Mouse (Mus musculus): Measurements from ENCODE around the gene Cux2. TPM values are rescaled to one million over a fixed set of nuclear protein-coding genes. Genes with fewer than 3 reads are reported as not detected.

The Cux2 gene
- total and polyA plus RNA-seq, 3 experiments = 1.4 to 3.5 TPM; not detected in 1

DNA sequence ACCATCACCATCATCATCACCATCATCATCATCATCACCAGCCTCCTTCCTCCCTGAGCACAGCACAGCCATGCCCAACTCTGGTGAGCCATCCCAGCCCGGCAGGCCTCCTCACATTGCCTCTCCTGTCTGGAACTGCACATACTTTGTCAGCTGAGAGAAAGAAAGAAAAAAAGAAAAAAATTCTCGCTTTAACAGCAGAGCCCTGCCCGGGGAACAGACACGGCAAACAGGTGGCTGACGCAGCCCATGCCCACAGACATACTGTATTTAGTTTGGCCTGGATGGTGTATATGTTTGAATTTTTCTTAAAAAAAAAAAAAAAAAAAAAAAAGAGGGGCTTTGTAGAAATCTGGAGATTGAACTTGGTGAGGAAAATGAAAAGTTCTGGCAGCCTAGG is 82.4 kb downstream of the Cux2 start:
- Histone ChIP-seq H3K79me2 (ENCODE audit: control insufficient read depth, insufficient read depth, low read length, poor library complexity) (no peaks in the 10 kb centered on the region), H3K27ac (ENCODE audit: control insufficient read depth, low read depth, low read length) (no peak overlapping the region), H3K27me3 (ENCODE audit: control insufficient read depth in 1 of 2, insufficient read depth in 2 of 2, low read length in 2 of 2) (no peaks in the 10 kb centered on the region), H3K9ac (ENCODE audit: control insufficient read depth, low read depth, low read length, poor library complexity, severe bottlenecking) (no peak overlapping the region), H3K4me3 (ENCODE audit: control insufficient read depth in 1 of 2, insufficient read depth in 1 of 2, low read depth in 2 of 2, low read length in 2 of 2) (no peak overlapping the region), H3K9me3 (replicated peaks; ENCODE audit: insufficient read depth, low read length) (no peaks in the 10 kb centered on the region), H3K36me3 (ENCODE audit: control insufficient read depth in 1 of 2, insufficient read depth in 2 of 2, low read length in 2 of 2) (no peaks in the 10 kb centered on the region), H3K4me1 (ENCODE audit: control insufficient read depth in 1 of 2, insufficient read depth in 2 of 2, low read length in 2 of 2) (no peaks in the 10 kb centered on the region)
- no peak for TF ChIP-seq MAZ (IDR thresholded peaks at IDR 0.05; ENCODE audit: low read depth, low read length)
- TF ChIP-seq GATA1 (IDR thresholded peaks at IDR 0.05; ENCODE audit: low read depth, low read length) = no peak
- no peak for TF ChIP-seq RAD21 (IDR thresholded peaks at IDR 0.05; ENCODE audit: low read depth, low read length)
- TF ChIP-seq NRF1 (IDR thresholded peaks at IDR 0.05; ENCODE audit: insufficient read depth, low read depth, low read length, poor library complexity, severe bottlenecking) = no peak
- no peak for TF ChIP-seq POLR2AphosphoS5 (IDR thresholded peaks at IDR 0.05; ENCODE audit: borderline replicate concordance, low read depth, low read length)
- TF ChIP-seq POLR2A (IDR thresholded peaks at IDR 0.05; ENCODE audit: control insufficient read depth in 1 of 2, insufficient read depth in 1 of 2, low read depth in 1 of 2, low read length in 2 of 2, poor library complexity in 1 of 2) = no peak
- no peak for TF ChIP-seq MYB (IDR thresholded peaks at IDR 0.05; ENCODE audit: low read depth, low read length)
- no peak for TF ChIP-seq TCF12 (IDR thresholded peaks at IDR 0.05; ENCODE audit: low read depth, low read length)
- TF ChIP-seq CTCF (IDR thresholded peaks at IDR 0.05 in 2 of 3, conservative IDR thresholded peaks at IDR 0.05 in 1 of 3; ENCODE audit: control insufficient read depth in 1 of 3, insufficient read depth in 1 of 3, low read depth in 2 of 3, low read length in 3 of 3, poor library complexity in 1 of 3, severe bottlenecking in 1 of 3) = no peak
- TF ChIP-seq E2F4 (IDR thresholded peaks at IDR 0.05; ENCODE audit: borderline replicate concordance, low read depth, low read length) = no peak
- no peak for TF ChIP-seq ETS1 (IDR thresholded peaks at IDR 0.05; ENCODE audit: low read depth, low read length)
- no peak for TF ChIP-seq TAL1 (IDR thresholded peaks at IDR 0.05; ENCODE audit: low read length)
- no peak for TF ChIP-seq MYC (IDR thresholded peaks at IDR 0.05; ENCODE audit: low read depth, low read length)
- no peak for TF ChIP-seq SIN3A (IDR thresholded peaks at IDR 0.05; ENCODE audit: low read length)
- TF ChIP-seq POLR2AphosphoS2 (IDR thresholded peaks at IDR 0.05; ENCODE audit: low read length) = no peak
- no peak for TF ChIP-seq BHLHE40 (IDR thresholded peaks at IDR 0.05; ENCODE audit: borderline replicate concordance, low read depth, low read length)
- TF ChIP-seq MAFK (IDR thresholded peaks at IDR 0.05; ENCODE audit: borderline replicate concordance, low read depth, low read length) = no peak
- no peak for TF ChIP-seq ELF1 (IDR thresholded peaks at IDR 0.05; ENCODE audit: low read depth, low read length)
- no peak for DNase-seq (ENCODE audit: low read depth, low spot score)

DNA sequence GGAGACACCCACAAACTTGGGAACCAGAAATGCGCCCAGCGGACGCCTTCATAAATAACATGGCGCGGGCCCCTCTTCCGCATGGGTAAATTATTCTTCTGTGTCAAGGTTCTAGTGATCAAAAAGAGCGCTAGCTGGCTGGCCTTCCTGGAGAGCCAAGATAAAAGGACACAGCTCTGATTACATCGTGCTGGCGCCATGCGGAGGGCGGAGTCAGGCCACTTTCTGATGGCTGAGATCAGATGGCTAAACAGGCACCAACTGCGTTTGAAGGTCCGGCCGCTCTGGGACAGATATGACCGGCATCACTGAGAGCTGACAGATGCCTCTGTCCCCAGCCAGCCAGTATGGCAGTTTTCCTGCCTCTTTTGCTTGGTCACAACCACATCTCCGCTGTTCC is 83.0 kb downstream of the Cux2 start:
- H3K27ac ChIP-seq (ENCODE audit: control insufficient read depth, low read depth, low read length) = no peak overlapping the region
- H3K79me2 ChIP-seq (ENCODE audit: control insufficient read depth, insufficient read depth, low read length, poor library complexity) = no peaks in the 10 kb centered on the region
- no peak overlapping the region for H3K9ac ChIP-seq (ENCODE audit: control insufficient read depth, low read depth, low read length, poor library complexity, severe bottlenecking)
- H3K4me3 ChIP-seq (ENCODE audit: control insufficient read depth in 1 of 2, insufficient read depth in 1 of 2, low read depth in 2 of 2, low read length in 2 of 2) = no peak overlapping the region
- H3K36me3 ChIP-seq (ENCODE audit: control insufficient read depth in 1 of 2, insufficient read depth in 2 of 2, low read length in 2 of 2) = no peaks in the 10 kb centered on the region
- H3K4me1 ChIP-seq (ENCODE audit: control insufficient read depth in 1 of 2, insufficient read depth in 2 of 2, low read length in 2 of 2) = no peaks in the 10 kb centered on the region
- H3K9me3 ChIP-seq (replicated peaks; ENCODE audit: insufficient read depth, low read length) = no peaks in the 10 kb centered on the region
- TF ChIP-seq CHD1 (IDR thresholded peaks at IDR 0.05; ENCODE audit: low read depth, low read length) (no peak), USF2 (IDR thresholded peaks at IDR 0.05; ENCODE audit: borderline replicate concordance in 1 of 2, insufficient read depth in 1 of 2, low read depth in 1 of 2, low read length in 2 of 2) (no peak), SMC3 (IDR thresholded peaks at IDR 0.05; ENCODE audit: low read depth, low read length) (no peak), MAZ (IDR thresholded peaks at IDR 0.05; ENCODE audit: low read depth, low read length) (no peak), POLR2A (IDR thresholded peaks at IDR 0.05; ENCODE audit: control insufficient read depth in 1 of 2, insufficient read depth in 1 of 2, low read depth in 1 of 2, low read length in 2 of 2, poor library complexity in 1 of 2) (no peak), POLR2AphosphoS2 (IDR thresholded peaks at IDR 0.05; ENCODE audit: low read length) (no peak), E2F4 (IDR thresholded peaks at IDR 0.05; ENCODE audit: borderline replicate concordance, low read depth, low read length) (no peak), CTCF (IDR thresholded peaks at IDR 0.05 in 2 of 3, conservative IDR thresholded peaks at IDR 0.05 in 1 of 3; ENCODE audit: control insufficient read depth in 1 of 3, insufficient read depth in 1 of 3, low read depth in 2 of 3, low read length in 3 of 3, poor library complexity in 1 of 3, severe bottlenecking in 1 of 3) (no peak), ZC3H11A (IDR thresholded peaks at IDR 0.05; ENCODE audit: low read depth, low read length) (no peak)
- no peaks in the 10 kb centered on the region for H3K27me3 ChIP-seq (ENCODE audit: control insufficient read depth in 1 of 2, insufficient read depth in 2 of 2, low read length in 2 of 2)
- no peak for DNase-seq (ENCODE audit: low read depth, low spot score)
